Mouse (Mus musculus): Measurements from ENCODE around the gene Vars. TPM values are rescaled to one million over a fixed set of nuclear protein-coding genes. Genes with fewer than 3 reads are reported as not detected.
"Not testable (repeated sequence)": the region's sequence is repeated elsewhere in the genome, so short reads cannot be mapped to it uniquely, and the experiment has no call there.

Vars gene
- total RNA-seq, 2 experiments from 2014 or later = 49.8 to 64.8 TPM

- no peak for DNase-seq (ENCODE audit: low spot score in 2 of 2)
These were observed 1.5 kb downstream of the Vars start for GRCm38 (mm10) chr17:35002153-35002865.

GRCm38 (mm10) chr17:35003022-35003838, 2.4 kb downstream of the Vars start:
- DNase-seq (ENCODE audit: low spot score in 2 of 2) = no peak

GRCm38 (mm10) chr17:35004075-35004717, 3.4 kb downstream of the Vars start:
- no peak for DNase-seq (ENCODE audit: low spot score in 2 of 2)

GRCm38 (mm10) chr17:35005158-35005557, 4.4 kb downstream of the Vars start:
- no peak for DNase-seq (ENCODE audit: low spot score in 2 of 2)

- not testable (repeated sequence) for DNase-seq (ENCODE audit: low spot score in 2 of 2)
These were observed 5.1 kb downstream of the Vars start for GRCm38 (mm10) chr17:35005902-35006301.

- no peak for DNase-seq (ENCODE audit: low spot score in 2 of 2)
These were observed 6.7 kb downstream of the Vars start for GRCm38 (mm10) chr17:35007387-35007991.

GRCm38 (mm10) chr17:35009586-35009985, 8.8 kb downstream of the Vars start:
- no peak for DNase-seq (ENCODE audit: low spot score in 2 of 2)

GRCm38 (mm10) chr17:35011440-35011839, 10.7 kb downstream of the Vars start:
- no peak for DNase-seq (ENCODE audit: low spot score in 2 of 2)

- no peak for DNase-seq (ENCODE audit: low spot score in 2 of 2)
These were observed 11.6 kb downstream of the Vars start for GRCm38 (mm10) chr17:35012430-35012829.

GRCm38 (mm10) chr17:35013221-35013620, 12.4 kb downstream of the Vars start:
- DNase-seq (ENCODE audit: low spot score in 2 of 2) = no peak

GRCm38 (mm10) chr17:35015296-35015695, 14.5 kb downstream of the Vars start:
- no peak for DNase-seq (ENCODE audit: low spot score in 2 of 2)

- peak; percentile 40 to 48 for DNase-seq (ENCODE audit: low spot score in 2 of 2)
These were observed 15.6 kb downstream of the Vars start, which contains the start of gene Vwa7 for GRCm38 (mm10) chr17:35016376-35016775. TSS of gene Vwa7 (plus strand) at chr17:35016579.

GRCm38 (mm10) chr17:35016791-35017705, 16.3 kb downstream of the Vars start:
- DNase-seq (ENCODE audit: low spot score in 2 of 2) = no peak

- no peak for DNase-seq (ENCODE audit: low spot score in 2 of 2)
These were observed 16.9 kb downstream of the Vars start for GRCm38 (mm10) chr17:35017706-35018030.

- DNase-seq (ENCODE audit: low spot score in 2 of 2) = no peak
These were observed 17.4 kb downstream of the Vars start for GRCm38 (mm10) chr17:35018171-35018570.

- DNase-seq (ENCODE audit: low spot score in 2 of 2) = no peak
These were observed 19.1 kb downstream of the Vars start for GRCm38 (mm10) chr17:35019894-35020293.

- DNase-seq (ENCODE audit: low spot score in 2 of 2) = no peak
These were observed 19.8 kb downstream of the Vars start for GRCm38 (mm10) chr17:35020551-35020950.

- DNase-seq (ENCODE audit: low spot score in 2 of 2) = peak; percentile 90 to 93
These were observed 20.5 kb downstream of the Vars start for GRCm38 (mm10) chr17:35021163-35021808.

- no peak for DNase-seq (ENCODE audit: low spot score in 2 of 2)
These were observed 21.2 kb downstream of the Vars start for GRCm38 (mm10) chr17:35021842-35022477.

Measured in adrenal gland, adult 18-20 months (tissue).